Mouse (Mus musculus): ENCODE measurements at regions not wholly inside any gene's neighbourhood (a gene's known extent, or its start where the extent isn't known, plus 50 kb on each side); places are given as distances from the start of the nearest gene placed in this dataset.

- no peak for DNase-seq (ENCODE audit: low spot score)
These were observed 179.7 kb upstream of the Cadm1 start for GRCm38 (mm10) chr9:47350301-47350700.

GRCm38 (mm10) chr9:47351036-47351435 is 178.9 kb upstream of the Cadm1 start:
- peak; percentile 3 for DNase-seq (ENCODE audit: low spot score)

- no peak for DNase-seq (ENCODE audit: low spot score)
These were observed 177.0 kb upstream of the Cadm1 start for GRCm38 (mm10) chr9:47353017-47353416.

GRCm38 (mm10) chr9:47353972-47354371 is 176.0 kb upstream of the Cadm1 start:
- no peak for DNase-seq (ENCODE audit: low spot score)

- no peak for DNase-seq (ENCODE audit: low spot score)
These were observed 175.6 kb upstream of the Cadm1 start for GRCm38 (mm10) chr9:47354423-47354822.

- no peak for DNase-seq (ENCODE audit: low spot score)
These were observed 175.1 kb upstream of the Cadm1 start for GRCm38 (mm10) chr9:47354866-47355265.

GRCm38 (mm10) chr9:47357756-47358399 is 172.1 kb upstream of the Cadm1 start:
- DNase-seq (ENCODE audit: low spot score) = no peak

- no peak for DNase-seq (ENCODE audit: low spot score)
These were observed 171.6 kb upstream of the Cadm1 start for GRCm38 (mm10) chr9:47358400-47358767.

GRCm38 (mm10) chr9:47363086-47363485 is 166.9 kb upstream of the Cadm1 start:
- no peak for DNase-seq (ENCODE audit: low spot score)

GRCm38 (mm10) chr9:47364762-47365161 is 165.2 kb upstream of the Cadm1 start:
- no peak for DNase-seq (ENCODE audit: low spot score)

- DNase-seq (ENCODE audit: low spot score) = no peak
These were observed 162.6 kb upstream of the Cadm1 start for GRCm38 (mm10) chr9:47367266-47367957.

- DNase-seq (ENCODE audit: low spot score) = no peak
These were observed 161.7 kb upstream of the Cadm1 start for GRCm38 (mm10) chr9:47368015-47368901.

- DNase-seq (ENCODE audit: low spot score) = no peak
These were observed 157.7 kb upstream of the Cadm1 start for GRCm38 (mm10) chr9:47372296-47372695.

- DNase-seq (ENCODE audit: low spot score) = no peak
These were observed 155.9 kb upstream of the Cadm1 start for GRCm38 (mm10) chr9:47374086-47374485.

GRCm38 (mm10) chr9:47376645-47377044 is 153.3 kb upstream of the Cadm1 start:
- no peak for DNase-seq (ENCODE audit: low spot score)

GRCm38 (mm10) chr9:47378541-47378940 is 151.4 kb upstream of the Cadm1 start:
- no peak for DNase-seq (ENCODE audit: low spot score)

- no peak for DNase-seq (ENCODE audit: low spot score)
These were observed 149.6 kb upstream of the Cadm1 start for GRCm38 (mm10) chr9:47380361-47380760.

- no peak for DNase-seq (ENCODE audit: low spot score)
These were observed 145.7 kb upstream of the Cadm1 start for GRCm38 (mm10) chr9:47384185-47384854.

GRCm38 (mm10) chr9:47386646-47387045 is 143.3 kb upstream of the Cadm1 start:
- no peak for DNase-seq (ENCODE audit: low spot score)

GRCm38 (mm10) chr9:47387221-47387620 is 142.8 kb upstream of the Cadm1 start:
- no peak for DNase-seq (ENCODE audit: low spot score)

GRCm38 (mm10) chr9:47387716-47388300 is 142.2 kb upstream of the Cadm1 start:
- no peak for DNase-seq (ENCODE audit: low spot score)

GRCm38 (mm10) chr9:47389901-47390300 is 140.1 kb upstream of the Cadm1 start:
- DNase-seq (ENCODE audit: low spot score) = no peak
